Mouse (Mus musculus): ENCODE results near the gene Tnip1. TPM values are rescaled to one million over a fixed set of nuclear protein-coding genes. Genes with fewer than 3 reads are reported as not detected.

Tnip1 gene
- polyA plus RNA-seq, 1 experiment from 2014 or later, result 13.6 TPM

- Histone ChIP-seq H3K4me3 (no peak overlapping the region), H3K9ac (replicated peaks) (no peak overlapping the region), H3K27ac (replicated peaks) (no peak overlapping the region)
Observed at GRCm38 (mm10) chr11:54885406-54885805, 77.3 kb downstream of the Tnip1 start.

GRCm38 (mm10) chr11:54884937-54885336 is 77.8 kb downstream of the Tnip1 start:
- Histone ChIP-seq H3K4me2 (replicated peaks) (no peak overlapping the region), H3K9ac (replicated peaks) (no peak overlapping the region), H3K4me1 (peaks cover 6% of the 10 kb centered on the region), H3K36me3 (no peaks in the 10 kb centered on the region), H3K4me3 (no peak overlapping the region), H3K9me3 (no peaks in the 10 kb centered on the region), H3K27me3 (0 out of 2 replicates have a peak, but pooled peaks cover 2% of the 10 kb centered on the region), H3K27ac (replicated peaks) (no peak overlapping the region)
- no peak for ATAC-seq (ENCODE audit: low FRiP score, low read depth)
- WGBS, result 37% methylated on average over 5 of the region's 5 CpGs

More at GRCm38 (mm10) chr11:54885406-54885805, 77.3 kb downstream of the Tnip1 start:
- Histone ChIP-seq H3K4me1 (peaks cover 6% of the 10 kb centered on the region), H3K9me3 (no peaks in the 10 kb centered on the region), H3K27me3 (no peaks in the 10 kb centered on the region), H3K4me2 (replicated peaks) (no peak overlapping the region), H3K36me3 (no peaks in the 10 kb centered on the region)
- ATAC-seq (ENCODE audit: low FRiP score, low read depth), result no peak
- 91% methylated on average over 2 of the region's 2 CpGs for WGBS

- Histone ChIP-seq H3K4me3 (no peak overlapping the region), H3K27me3 (0 out of 2 replicates have a peak, but pooled peaks cover 7% of the 10 kb centered on the region), H3K9me3 (no peaks in the 10 kb centered on the region), H3K9ac (replicated peaks) (no peak overlapping the region), H3K27ac (replicated peaks) (no peak overlapping the region), H3K36me3 (no peaks in the 10 kb centered on the region), H3K4me1 (peaks cover 6% of the 10 kb centered on the region), H3K4me2 (replicated peaks) (no peak overlapping the region)
- WGBS, result 81% methylated on average over 5 of the region's 5 CpGs
- no peak for ATAC-seq (ENCODE audit: low FRiP score, low read depth)
Observed at GRCm38 (mm10) chr11:54884197-54884828, 78.4 kb downstream of the Tnip1 start.

- H3K4me2 ChIP-seq (replicated peaks), result no peak overlapping the region
- 47% methylated on average over 8 of the region's 8 CpGs for WGBS
- no peak overlapping the region for H3K27ac ChIP-seq (replicated peaks)
- 0 out of 2 replicates have a peak, but pooled peaks cover 7% of the 10 kb centered on the region for H3K27me3 ChIP-seq
- H3K4me1 ChIP-seq, result peaks cover 6% of the 10 kb centered on the region
- no peaks in the 10 kb centered on the region for H3K9me3 ChIP-seq
- no peaks in the 10 kb centered on the region for H3K36me3 ChIP-seq
- no peak overlapping the region for H3K4me3 ChIP-seq
- no peak overlapping the region for H3K9ac ChIP-seq (replicated peaks)
- no peak for ATAC-seq (ENCODE audit: low FRiP score, low read depth)
Observed at GRCm38 (mm10) chr11:54882671-54883070, 80.0 kb downstream of the Tnip1 start.

- no peak for ATAC-seq (ENCODE audit: low FRiP score, low read depth)
- Histone ChIP-seq H3K27ac (replicated peaks) (no peak overlapping the region), H3K36me3 (no peaks in the 10 kb centered on the region), H3K27me3 (0 out of 2 replicates have a peak, but pooled peaks cover 7% of the 10 kb centered on the region), H3K4me3 (no peak overlapping the region), H3K9ac (replicated peaks) (no peak overlapping the region), H3K4me1 (peaks cover 6% of the 10 kb centered on the region), H3K4me2 (replicated peaks) (no peak overlapping the region), H3K9me3 (no peaks in the 10 kb centered on the region)
- WGBS, result 7% methylated on average over 2 of the region's 2 CpGs
Observed at GRCm38 (mm10) chr11:54881051-54881474, 81.7 kb downstream of the Tnip1 start.

- 88% methylated on average over 10 of the region's 10 CpGs for WGBS
- no peak overlapping the region for H3K4me2 ChIP-seq (replicated peaks)
- H3K27me3 ChIP-seq, result 0 out of 2 replicates have a peak, but pooled peaks cover 7% of the 10 kb centered on the region
- no peaks in the 10 kb centered on the region for H3K9me3 ChIP-seq
- H3K9ac ChIP-seq (replicated peaks), result no peak overlapping the region
- no peak overlapping the region for H3K4me3 ChIP-seq
- peaks cover 6% of the 10 kb centered on the region for H3K4me1 ChIP-seq
- H3K36me3 ChIP-seq, result no peaks in the 10 kb centered on the region
- H3K27ac ChIP-seq (replicated peaks), result no peak overlapping the region
- ATAC-seq (ENCODE audit: low FRiP score, low read depth), result no peak
Observed at GRCm38 (mm10) chr11:54879922-54880321, 82.8 kb downstream of the Tnip1 start.

- 39% methylated on average over 4 of the region's 4 CpGs for WGBS
- no peaks in the 10 kb centered on the region for H3K9me3 ChIP-seq
- H3K4me2 ChIP-seq (replicated peaks), result no peak overlapping the region
- no peak overlapping the region for H3K9ac ChIP-seq (replicated peaks)
- peaks cover 2% of the 10 kb centered on the region for H3K36me3 ChIP-seq
- no peak overlapping the region for H3K4me3 ChIP-seq
- 0 out of 2 replicates have a peak, but pooled peaks cover 7% of the 10 kb centered on the region for H3K27me3 ChIP-seq
- no peak for ATAC-seq (ENCODE audit: low FRiP score, low read depth)
- peaks cover 6% of the 10 kb centered on the region for H3K4me1 ChIP-seq
- no peak overlapping the region for H3K27ac ChIP-seq (replicated peaks)
Observed at GRCm38 (mm10) chr11:54879434-54879833, 83.3 kb downstream of the Tnip1 start.

GRCm38 (mm10) chr11:54878893-54879292 is 83.8 kb downstream of the Tnip1 start:
- no peak overlapping the region for H3K4me2 ChIP-seq (replicated peaks)
- 83% methylated on average over 6 of the region's 6 CpGs for WGBS
- H3K4me1 ChIP-seq, result peaks cover 6% of the 10 kb centered on the region
- no peak for ATAC-seq (ENCODE audit: low FRiP score, low read depth)
- 0 out of 2 replicates have a peak, but pooled peaks cover 7% of the 10 kb centered on the region for H3K27me3 ChIP-seq
- peaks cover 8% of the 10 kb centered on the region for H3K36me3 ChIP-seq
- H3K9ac ChIP-seq (replicated peaks), result no peak overlapping the region
- H3K27ac ChIP-seq (replicated peaks), result no peak overlapping the region
- no peak overlapping the region for H3K4me3 ChIP-seq
- no peaks in the 10 kb centered on the region for H3K9me3 ChIP-seq

GRCm38 (mm10) chr11:54876031-54876430 is 86.7 kb downstream of the Tnip1 start:
- peaks cover 36% of the 10 kb centered on the region for H3K36me3 ChIP-seq
- no peak for ATAC-seq (ENCODE audit: low FRiP score, low read depth)
- H3K27ac ChIP-seq (replicated peaks), result no peak overlapping the region
- no peak overlapping the region for H3K4me3 ChIP-seq
- no peak overlapping the region for H3K9ac ChIP-seq (replicated peaks)
- H3K27me3 ChIP-seq, result 0 out of 2 replicates have a peak, but pooled peaks cover 7% of the 10 kb centered on the region
- no peaks in the 10 kb centered on the region for H3K9me3 ChIP-seq
- H3K4me2 ChIP-seq (replicated peaks), result no peak overlapping the region
- peaks cover 3% of the 10 kb centered on the region for H3K4me1 ChIP-seq
- 91% methylated on average over 5 of the region's 5 CpGs for WGBS

GRCm38 (mm10) chr11:54871831-54872537 is 90.7 kb downstream of the Tnip1 start:
- Histone ChIP-seq H3K27me3 (no peaks in the 10 kb centered on the region), H3K4me3 (no peak overlapping the region), H3K4me2 (replicated peaks) (no peak overlapping the region), H3K9me3 (no peaks in the 10 kb centered on the region), H3K27ac (replicated peaks) (no peak overlapping the region), H3K36me3 (peaks cover 48% of the 10 kb centered on the region), H3K4me1 (peaks cover 22% of the 10 kb centered on the region), H3K9ac (replicated peaks) (no peak overlapping the region)
- no peak for ATAC-seq (ENCODE audit: low FRiP score, low read depth)
- 83% methylated on average over 7 of the region's 7 CpGs for WGBS

- Histone ChIP-seq H3K36me3 (peaks cover 45% of the 10 kb centered on the region), H3K4me2 (replicated peaks) (no peak overlapping the region), H3K27ac (replicated peaks) (no peak overlapping the region), H3K27me3 (no peaks in the 10 kb centered on the region), H3K4me3 (no peak overlapping the region), H3K9me3 (no peaks in the 10 kb centered on the region), H3K9ac (replicated peaks) (no peak overlapping the region; the same call in 1 of the 2 replicates), H3K4me1 (peaks cover 29% of the 10 kb centered on the region)
- WGBS, result 91% methylated on average over 3 of the region's 3 CpGs
- ATAC-seq (ENCODE audit: low FRiP score, low read depth), result no peak
Observed at GRCm38 (mm10) chr11:54869318-54869717, 93.4 kb downstream of the Tnip1 start.

GRCm38 (mm10) chr11:54868445-54868844 is 94.3 kb downstream of the Tnip1 start:
- no peaks in the 10 kb centered on the region for H3K27me3 ChIP-seq
- H3K4me2 ChIP-seq (replicated peaks), result peak overlapping the region; percentile 62
- peaks cover 36% of the 10 kb centered on the region for H3K36me3 ChIP-seq
- no peak for ATAC-seq (ENCODE audit: low FRiP score, low read depth)
- WGBS, result 75% methylated on average over 2 of the region's 2 CpGs
- peaks cover 29% of the 10 kb centered on the region for H3K4me1 ChIP-seq
- H3K9ac ChIP-seq (replicated peaks), result no peak overlapping the region
- H3K4me3 ChIP-seq, result no peak overlapping the region
- no peak overlapping the region for H3K27ac ChIP-seq (replicated peaks)
- no peaks in the 10 kb centered on the region for H3K9me3 ChIP-seq

Measured in midbrain, embryonic 12.5 days (tissue).